Mouse (Mus musculus): Measurements from ENCODE around the gene Hcn1.
A peak's percentile ranks its signal among the peaks of the same experiment; 100 is the strongest.

Hcn1 gene

GRCm38 (mm10) chr13:117602181-117602580 is at the start of gene Hcn1:
Gene Hcn1 (plus strand): TSS chr13:117602320.
- peak; percentile 85 for DNase-seq (ENCODE audit: low read depth, low spot score)

- peak; percentile 85 for DNase-seq (ENCODE audit: low read depth, low spot score)
Measured at GRCm38 (mm10) chr13:117567251-117567650, 34.9 kb upstream of the Hcn1 start.

GRCm38 (mm10) chr13:117571747-117572146 is 30.4 kb upstream of the Hcn1 start:
- no peak for DNase-seq (ENCODE audit: low read depth, low spot score)

GRCm38 (mm10) chr13:117594494-117595182 is 7.5 kb upstream of the Hcn1 start:
- no peak for DNase-seq (ENCODE audit: low read depth, low spot score)

- no peak for DNase-seq (ENCODE audit: low read depth, low spot score)
Measured at GRCm38 (mm10) chr13:117595183-117595532, 7.0 kb upstream of the Hcn1 start.

- DNase-seq (ENCODE audit: low read depth, low spot score), result peak; percentile 38
Measured at GRCm38 (mm10) chr13:117601331-117601965, 672 bp upstream of the Hcn1 start.

GRCm38 (mm10) chr13:117602617-117603358 is 668 bp downstream of the Hcn1 start:
- DNase-seq (ENCODE audit: low read depth, low spot score), result peak; percentile 44

GRCm38 (mm10) chr13:117603421-117603820 is 1.3 kb downstream of the Hcn1 start:
- DNase-seq (ENCODE audit: low read depth, low spot score), result peak; percentile 63

GRCm38 (mm10) chr13:117604073-117604472 is 2.0 kb downstream of the Hcn1 start:
- DNase-seq (ENCODE audit: low read depth, low spot score), result peak; percentile 23

GRCm38 (mm10) chr13:117604971-117605750 is 3.0 kb downstream of the Hcn1 start:
- DNase-seq (ENCODE audit: low read depth, low spot score), result peak; percentile 76

GRCm38 (mm10) chr13:117611881-117612280 is 9.8 kb downstream of the Hcn1 start:
- DNase-seq (ENCODE audit: low read depth, low spot score), result peak; percentile 57

GRCm38 (mm10) chr13:117619544-117619943 is 17.4 kb downstream of the Hcn1 start:
- no peak for DNase-seq (ENCODE audit: low read depth, low spot score)

GRCm38 (mm10) chr13:117657501-117657900 is 55.4 kb downstream of the Hcn1 start:
- peak; percentile 83 for DNase-seq (ENCODE audit: low read depth, low spot score)

- peak; percentile 92 for DNase-seq (ENCODE audit: low read depth, low spot score)
Measured at GRCm38 (mm10) chr13:117658414-117659175, 56.5 kb downstream of the Hcn1 start.

- peak; percentile 94 for DNase-seq (ENCODE audit: low read depth, low spot score)
Measured at GRCm38 (mm10) chr13:117659511-117659910, 57.4 kb downstream of the Hcn1 start.

GRCm38 (mm10) chr13:117662661-117663060 is 60.5 kb downstream of the Hcn1 start:
- peak; percentile 18 for DNase-seq (ENCODE audit: low read depth, low spot score)

GRCm38 (mm10) chr13:117669303-117669702 is 67.2 kb downstream of the Hcn1 start:
- no peak for DNase-seq (ENCODE audit: low read depth, low spot score)

- peak; percentile 22 for DNase-seq (ENCODE audit: low read depth, low spot score)
Measured at GRCm38 (mm10) chr13:117671851-117672250, 69.7 kb downstream of the Hcn1 start.

- DNase-seq (ENCODE audit: low read depth, low spot score), result peak; percentile 64
Measured at GRCm38 (mm10) chr13:117676418-117676817, 74.3 kb downstream of the Hcn1 start.

GRCm38 (mm10) chr13:117687670-117688069 is 85.5 kb downstream of the Hcn1 start:
- DNase-seq (ENCODE audit: low read depth, low spot score), result peak; percentile 44

GRCm38 (mm10) chr13:117694729-117695332 is 92.7 kb downstream of the Hcn1 start:
- DNase-seq (ENCODE audit: low read depth, low spot score), result no peak

Measured in brain, adult 2 months (tissue).